Mouse (Mus musculus): Measurements from ENCODE around the gene Fkrp. TPM values are rescaled to one million over a fixed set of nuclear protein-coding genes. Genes with fewer than 3 reads are reported as not detected.

Fkrp gene
- 21.0 and 24.9 TPM in 2 replicates for polyA plus RNA-seq (2014; fragmentation: Nextera tagmentation; extraction: Ambion mirVana)

- Histone ChIP-seq H3K4me3 (ENCODE audit: low read depth, low read length) (peak within 1 kb of the TSS; percentile 97), H3K4me1 (ENCODE audit: control insufficient read depth, insufficient read depth, low read length) (peaks cover 14% of the 10 kb centered on the region), H3K36me3 (replicated peaks; ENCODE audit: control insufficient read depth, insufficient read depth, low read depth, low read length) (no peaks in the 10 kb centered on the region), H3K27ac (replicated peaks; ENCODE audit: low read depth, low read length) (peak within 1 kb of the TSS; percentile 99), H3K4me2 (ENCODE audit: low read depth, low read length) (peak within 1 kb of the TSS; percentile 92), H3K9ac (replicated peaks; ENCODE audit: low read length) (peak within 1 kb of the TSS; percentile 99), H3K9me3 (replicated peaks; ENCODE audit: control insufficient read depth, low read length) (no peaks in the 10 kb centered on the region), H3K27me3 (ENCODE audit: control insufficient read depth, insufficient read depth, low read length) (peaks cover 7% of the 10 kb centered on the region; the same call in 1 of the 2 replicates)
- WGBS = under 1% methylated on average over 46 of the region's 64 CpGs
- ATAC-seq (replicated peaks; ENCODE audit: insufficient number of reproducible peaks, low FRiP score, low TSS enrichment, low read depth) = peak; percentile 36
- DNase-seq (ENCODE audit: low spot score) = peak; percentile 64
Observed at GRCm38 (mm10) chr7:16816475-16817122, at the start of gene Fkrp. TSS of gene Fkrp (minus strand) at chr7:16816732.

DNA sequence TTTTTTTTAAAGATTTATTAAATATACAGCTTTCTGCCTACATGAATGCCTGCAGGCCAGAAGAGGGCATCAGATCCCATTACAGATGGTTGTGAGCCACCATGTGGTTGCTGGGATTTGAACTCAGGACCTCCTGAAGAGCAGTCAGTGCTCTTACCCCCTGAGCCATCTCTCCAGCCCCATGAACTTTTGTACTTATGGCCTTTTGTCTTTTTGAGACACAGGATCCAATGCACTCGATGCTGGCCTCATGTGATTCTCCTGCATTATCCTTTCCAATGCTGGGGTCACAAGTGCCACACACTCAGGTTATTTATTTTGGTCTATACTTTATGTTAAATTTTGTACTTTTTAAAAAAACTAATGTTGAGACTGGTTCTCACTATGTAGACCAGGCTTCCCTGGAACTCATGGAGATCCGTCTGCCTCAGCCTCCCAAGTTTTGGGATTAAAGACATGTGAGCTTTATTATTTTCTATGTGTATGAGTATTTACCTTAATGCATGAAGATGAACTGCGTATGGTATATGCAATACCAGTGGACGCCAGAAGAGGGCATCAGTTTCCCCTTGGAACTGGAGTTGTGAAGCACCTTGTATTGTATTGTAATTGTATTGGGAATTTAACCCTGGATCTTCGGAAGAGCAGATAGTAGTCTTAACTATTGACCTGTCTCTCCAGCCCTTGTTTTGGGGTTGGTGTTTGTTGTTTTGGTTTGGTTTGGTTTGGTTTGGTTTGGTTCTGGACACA is 43.5 kb upstream of the Fkrp start:
- Histone ChIP-seq H3K4me2 (ENCODE audit: low read depth, low read length) (no peak overlapping the region), H3K4me3 (ENCODE audit: low read depth, low read length) (no peak overlapping the region), H3K27me3 (ENCODE audit: control insufficient read depth, insufficient read depth, low read length) (no peaks in the 10 kb centered on the region), H3K36me3 (replicated peaks; ENCODE audit: control insufficient read depth, insufficient read depth, low read depth, low read length) (peaks cover 5% of the 10 kb centered on the region), H3K9me3 (replicated peaks; ENCODE audit: control insufficient read depth, low read length) (no peaks in the 10 kb centered on the region), H3K9ac (replicated peaks; ENCODE audit: low read length) (no peak overlapping the region), H3K4me1 (ENCODE audit: control insufficient read depth, insufficient read depth, low read length) (no peaks in the 10 kb centered on the region), H3K27ac (replicated peaks; ENCODE audit: low read depth, low read length) (no peak overlapping the region)
- WGBS = 29% methylated on average over 5 of the region's 5 CpGs
- peak; percentile 72 for DNase-seq (ENCODE audit: low spot score)
- ATAC-seq (replicated peaks; ENCODE audit: insufficient number of reproducible peaks, low FRiP score, low TSS enrichment, low read depth) = no peak

- H3K4me3 ChIP-seq (ENCODE audit: low read depth, low read length) = no peak overlapping the region
- no peak overlapping the region for H3K27ac ChIP-seq (replicated peaks; ENCODE audit: low read depth, low read length)
- no peaks in the 10 kb centered on the region for H3K27me3 ChIP-seq (ENCODE audit: control insufficient read depth, insufficient read depth, low read length)
- peaks cover 3% of the 10 kb centered on the region for H3K36me3 ChIP-seq (replicated peaks; ENCODE audit: control insufficient read depth, insufficient read depth, low read depth, low read length)
- ATAC-seq (replicated peaks; ENCODE audit: insufficient number of reproducible peaks, low FRiP score, low TSS enrichment, low read depth) = no peak
- no peaks in the 10 kb centered on the region for H3K4me1 ChIP-seq (ENCODE audit: control insufficient read depth, insufficient read depth, low read length)
- WGBS = 17% methylated on average over 17 of the region's 17 CpGs
- peak; percentile 49 for DNase-seq (ENCODE audit: low spot score)
- no peaks in the 10 kb centered on the region for H3K9me3 ChIP-seq (replicated peaks; ENCODE audit: control insufficient read depth, low read length)
- no peak overlapping the region for H3K4me2 ChIP-seq (ENCODE audit: low read depth, low read length)
- H3K9ac ChIP-seq (replicated peaks; ENCODE audit: low read length) = no peak overlapping the region
Observed at GRCm38 (mm10) chr7:16858336-16858735, 41.8 kb upstream of the Fkrp start.

GRCm38 (mm10) chr7:16853302-16853831 is 36.8 kb upstream of the Fkrp start:
- no peak overlapping the region for H3K4me2 ChIP-seq (ENCODE audit: low read depth, low read length)
- H3K9me3 ChIP-seq (replicated peaks; ENCODE audit: control insufficient read depth, low read length) = no peaks in the 10 kb centered on the region
- no peak overlapping the region for H3K4me3 ChIP-seq (ENCODE audit: low read depth, low read length)
- WGBS = 82% methylated on average over 14 of the region's 14 CpGs
- ATAC-seq (replicated peaks; ENCODE audit: insufficient number of reproducible peaks, low FRiP score, low TSS enrichment, low read depth) (no peak; the same call in 1 of the 2 replicates), DNase-seq (ENCODE audit: low spot score) (no peak)
- H3K4me1 ChIP-seq (ENCODE audit: control insufficient read depth, insufficient read depth, low read length) = no peaks in the 10 kb centered on the region
- no peaks in the 10 kb centered on the region for H3K27me3 ChIP-seq (ENCODE audit: control insufficient read depth, insufficient read depth, low read length)
- no peak overlapping the region for H3K9ac ChIP-seq (replicated peaks; ENCODE audit: low read length)
- H3K27ac ChIP-seq (replicated peaks; ENCODE audit: low read depth, low read length) = no peak overlapping the region
- H3K36me3 ChIP-seq (replicated peaks; ENCODE audit: control insufficient read depth, insufficient read depth, low read depth, low read length) = peaks cover 5% of the 10 kb centered on the region

- Histone ChIP-seq H3K9ac (replicated peaks; ENCODE audit: low read length) (no peak overlapping the region), H3K36me3 (replicated peaks; ENCODE audit: control insufficient read depth, insufficient read depth, low read depth, low read length) (peaks cover 5% of the 10 kb centered on the region), H3K27ac (replicated peaks; ENCODE audit: low read depth, low read length) (no peak overlapping the region), H3K4me2 (ENCODE audit: low read depth, low read length) (no peak overlapping the region), H3K9me3 (replicated peaks; ENCODE audit: control insufficient read depth, low read length) (no peaks in the 10 kb centered on the region), H3K4me3 (ENCODE audit: low read depth, low read length) (no peak overlapping the region), H3K4me1 (ENCODE audit: control insufficient read depth, insufficient read depth, low read length) (no peaks in the 10 kb centered on the region), H3K27me3 (ENCODE audit: control insufficient read depth, insufficient read depth, low read length) (no peaks in the 10 kb centered on the region)
- ATAC-seq (replicated peaks; ENCODE audit: insufficient number of reproducible peaks, low FRiP score, low TSS enrichment, low read depth) (no peak), DNase-seq (ENCODE audit: low spot score) (no peak)
- WGBS = 96% methylated on average over 4 of the region's 4 CpGs
Observed at GRCm38 (mm10) chr7:16851636-16852035, 35.1 kb upstream of the Fkrp start.

- Histone ChIP-seq H3K9me3 (replicated peaks; ENCODE audit: control insufficient read depth, low read length) (no peaks in the 10 kb centered on the region), H3K9ac (replicated peaks; ENCODE audit: low read length) (no peak overlapping the region), H3K27ac (replicated peaks; ENCODE audit: low read depth, low read length) (no peak overlapping the region), H3K27me3 (ENCODE audit: control insufficient read depth, insufficient read depth, low read length) (no peaks in the 10 kb centered on the region), H3K4me2 (ENCODE audit: low read depth, low read length) (no peak overlapping the region), H3K4me3 (ENCODE audit: low read depth, low read length) (no peak overlapping the region), H3K36me3 (replicated peaks; ENCODE audit: control insufficient read depth, insufficient read depth, low read depth, low read length) (0 out of 2 replicates have a peak, but pooled peaks cover 3% of the 10 kb centered on the region), H3K4me1 (ENCODE audit: control insufficient read depth, insufficient read depth, low read length) (peaks cover 3% of the 10 kb centered on the region; the same call in 1 of the 2 replicates)
- peak; percentile 61 for DNase-seq (ENCODE audit: low spot score)
- ATAC-seq (replicated peaks; ENCODE audit: insufficient number of reproducible peaks, low FRiP score, low TSS enrichment, low read depth) = no peak
- WGBS = 18% methylated on average over 17 of the region's 17 CpGs
Observed at GRCm38 (mm10) chr7:16848579-16848978, 32.0 kb upstream of the Fkrp start.

DNA sequence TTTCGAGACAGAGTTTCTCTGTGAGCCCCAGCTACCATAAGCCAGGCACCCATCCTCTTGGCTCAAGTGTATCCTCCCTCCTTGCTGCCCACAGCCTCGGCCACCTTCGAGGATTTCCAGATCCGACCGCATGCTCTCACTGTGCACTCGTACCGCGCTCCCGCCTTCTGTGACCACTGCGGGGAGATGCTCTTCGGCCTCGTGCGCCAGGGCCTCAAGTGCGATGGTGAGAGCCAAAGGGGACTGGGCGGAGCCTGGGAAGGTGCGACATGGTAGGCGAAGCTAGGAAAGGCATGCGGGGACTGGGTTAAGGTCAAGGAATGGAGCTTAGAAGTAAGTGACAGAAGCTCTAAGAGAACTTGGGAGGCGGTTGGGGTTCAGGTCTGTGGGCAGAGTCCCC is 31.0 kb upstream of the Fkrp start:
- no peaks in the 10 kb centered on the region for H3K27me3 ChIP-seq (ENCODE audit: control insufficient read depth, insufficient read depth, low read length)

GRCm38 (mm10) chr7:16846775-16847174 is 30.2 kb upstream of the Fkrp start:
- no peaks in the 10 kb centered on the region for H3K27me3 ChIP-seq (ENCODE audit: control insufficient read depth, insufficient read depth, low read length)
- H3K27ac ChIP-seq (replicated peaks; ENCODE audit: low read depth, low read length) = no peak overlapping the region
- H3K4me3 ChIP-seq (ENCODE audit: low read depth, low read length) = no peak overlapping the region
- peaks cover 3% of the 10 kb centered on the region; the same call in 1 of the 2 replicates for H3K4me1 ChIP-seq (ENCODE audit: control insufficient read depth, insufficient read depth, low read length)
- ATAC-seq (replicated peaks; ENCODE audit: insufficient number of reproducible peaks, low FRiP score, low TSS enrichment, low read depth) (no peak), DNase-seq (ENCODE audit: low spot score) (no peak)
- H3K4me2 ChIP-seq (ENCODE audit: low read depth, low read length) = no peak overlapping the region
- H3K9ac ChIP-seq (replicated peaks; ENCODE audit: low read length) = no peak overlapping the region
- H3K36me3 ChIP-seq (replicated peaks; ENCODE audit: control insufficient read depth, insufficient read depth, low read depth, low read length) = no peaks in the 10 kb centered on the region
- no peaks in the 10 kb centered on the region for H3K9me3 ChIP-seq (replicated peaks; ENCODE audit: control insufficient read depth, low read length)
- 94% methylated on average over 5 of the region's 5 CpGs for WGBS

More for the DNA sequence above, 31.0 kb upstream of the Fkrp start:
- no peak overlapping the region for H3K4me2 ChIP-seq (ENCODE audit: low read depth, low read length)
- 84% methylated on average over 19 of the region's 19 CpGs for WGBS
- H3K9me3 ChIP-seq (replicated peaks; ENCODE audit: control insufficient read depth, low read length) = no peaks in the 10 kb centered on the region
- H3K9ac ChIP-seq (replicated peaks; ENCODE audit: low read length) = no peak overlapping the region
- no peak overlapping the region for H3K4me3 ChIP-seq (ENCODE audit: low read depth, low read length)
- DNase-seq (ENCODE audit: low spot score) (no peak), ATAC-seq (replicated peaks; ENCODE audit: insufficient number of reproducible peaks, low FRiP score, low TSS enrichment, low read depth) (no peak)
- no peaks in the 10 kb centered on the region for H3K36me3 ChIP-seq (replicated peaks; ENCODE audit: control insufficient read depth, insufficient read depth, low read depth, low read length)
- peaks cover 3% of the 10 kb centered on the region; the same call in 1 of the 2 replicates for H3K4me1 ChIP-seq (ENCODE audit: control insufficient read depth, insufficient read depth, low read length)
- H3K27ac ChIP-seq (replicated peaks; ENCODE audit: low read depth, low read length) = no peak overlapping the region

All from embryonic facial prominence, embryonic 11.5 days (tissue).